Mouse (Mus musculus): Measurements from ENCODE around the gene Hist1h2bl.
"Not testable (repeated sequence)": the region's sequence is repeated elsewhere in the genome, so short reads cannot be mapped to it uniquely, and the experiment has no call there.

DNA sequence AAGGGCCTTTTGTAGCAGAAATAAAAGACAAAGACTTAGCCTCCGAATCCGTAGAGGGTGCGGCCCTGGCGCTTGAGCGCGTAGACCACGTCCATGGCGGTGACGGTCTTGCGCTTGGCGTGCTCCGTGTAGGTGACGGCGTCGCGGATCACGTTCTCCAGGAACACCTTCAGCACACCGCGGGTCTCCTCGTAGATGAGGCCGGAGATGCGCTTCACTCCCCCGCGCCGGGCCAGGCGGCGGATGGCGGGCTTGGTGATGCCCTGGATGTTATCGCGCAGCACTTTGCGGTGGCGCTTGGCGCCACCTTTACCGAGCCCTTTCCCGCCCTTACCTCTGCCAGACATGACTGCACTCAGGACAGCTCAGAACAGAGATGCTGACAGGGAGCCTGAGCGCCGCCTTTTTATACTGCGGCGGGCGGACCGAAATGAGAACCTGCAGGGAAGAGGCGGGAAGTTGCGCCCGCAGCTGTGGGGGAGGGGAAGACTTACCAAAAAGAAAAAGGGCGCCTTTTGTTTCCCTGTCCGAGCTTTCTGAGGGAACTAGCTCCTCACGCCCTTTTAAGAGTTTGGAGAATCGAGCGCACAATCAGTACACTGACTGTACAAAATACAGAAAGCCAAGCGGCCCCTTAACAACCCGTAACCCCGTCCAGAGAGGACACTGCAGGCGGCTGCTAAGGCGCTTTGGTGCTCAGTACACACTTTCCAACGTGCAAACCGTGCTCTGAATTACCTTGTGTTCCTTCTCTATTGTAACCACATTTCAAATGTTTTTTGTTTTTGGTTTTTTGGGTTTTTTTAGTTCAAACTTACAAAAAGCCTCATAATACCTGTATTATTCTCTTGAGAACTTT is 34.4 kb upstream of the Hist1h2bl start, which contains the start of gene Hist1h4k:
- TF ChIP-seq CTCF (IDR thresholded peaks at IDR 0.05; ENCODE audit: low read depth); EP300 (optimal IDR thresholded peaks at IDR 0.05): not testable (repeated sequence)
